Mouse (Mus musculus) E14TG2a.4 (cell line): Measurements from ENCODE around the gene E430018J23Rik.

Source experiments
- CTCF ChIP-seq: conservative IDR thresholded peaks from 2 replicates; pipeline ENCODE4 v1.5.1; 2014; ENCODE audit warnings: low read length
- NANOG ChIP-seq: IDR thresholded peaks from 2 replicates; pipeline ENCODE4 v1.6.1; 2014; ENCODE audit warnings: borderline replicate concordance, low read length, mixed read lengths

DNA sequence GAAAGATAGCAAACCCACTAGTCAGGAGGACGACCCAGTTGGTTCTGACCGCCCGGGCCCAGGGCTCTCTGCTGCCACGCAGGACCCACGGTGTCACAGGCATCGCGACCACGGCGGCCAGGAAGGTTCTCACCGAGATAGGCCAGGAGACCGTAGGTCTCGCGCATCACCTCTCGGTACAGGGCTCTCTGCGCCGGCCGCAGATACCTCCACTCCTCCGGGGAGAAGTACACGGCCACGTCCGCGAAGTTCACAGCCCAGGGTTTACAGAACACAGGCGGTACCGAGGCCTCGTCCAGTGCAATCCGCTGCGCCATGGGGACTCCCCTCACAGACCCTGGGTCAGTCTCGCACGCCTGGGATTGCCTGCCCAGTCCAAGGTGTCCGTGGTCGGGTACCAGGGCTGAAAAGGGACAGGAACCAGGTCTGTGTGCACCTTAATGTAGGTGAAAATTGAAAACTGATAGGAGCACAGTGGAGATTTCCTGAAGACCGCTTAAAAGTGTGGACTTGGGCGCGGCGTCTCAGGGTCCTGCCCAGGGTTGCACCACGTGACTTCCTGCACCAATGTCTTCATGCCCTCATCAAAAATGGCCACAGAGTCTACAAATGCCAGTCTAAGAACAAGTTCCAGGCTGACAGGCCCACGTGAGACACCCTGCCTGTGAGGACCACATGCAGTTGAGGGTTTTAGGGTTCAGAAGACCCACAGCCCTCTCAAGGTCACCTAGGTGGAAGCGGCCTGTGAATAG is 6.6 kb downstream of the E430018J23Rik start, which contains the start of gene 9130019O22Rik:
- TF ChIP-seq CTCF: no peak
- no peak for TF ChIP-seq NANOG
